In the genomic region with DNA sequence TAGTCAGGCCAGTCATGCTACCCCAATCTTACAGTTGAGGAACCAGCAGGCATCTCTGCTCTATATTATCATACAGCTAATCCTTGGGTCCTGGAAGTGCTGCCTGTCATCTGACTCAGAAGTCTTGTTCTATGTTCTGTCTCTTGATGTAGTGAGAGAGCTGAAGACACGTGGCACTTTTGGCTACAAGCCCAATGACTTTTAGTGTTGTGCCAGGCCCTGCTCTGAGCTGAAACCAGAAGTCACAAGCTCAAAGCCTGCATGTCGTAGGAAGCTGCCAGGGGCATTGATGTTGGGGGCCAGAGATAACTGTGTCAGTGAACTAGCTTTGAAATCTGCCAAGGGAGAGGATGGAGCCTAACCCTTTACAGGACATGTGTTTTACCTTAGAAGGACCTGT, we compare ENCODE assay signal across 8 mouse cellular contexts.
DNase-seq lines count a peak whose midpoint lies in the region; ATAC-seq lines count a peak whose summit lies in the region.
"Had no signal": no experiment of that assay in that cellular context is flagged by ENCODE, and none has a peak within 500 bp of the region (broad histone marks: within the 10 kb centered on the region; RNA-seq: fewer than 3 reads in every experiment).

No protein-coding gene starts in this region.

- intact Hi-C loops in left cerebral cortex, postnatal 4 days (cut with DNase I): no loop called here
- intact Hi-C loops in left cerebral cortex, postnatal 10 days (cut with DNase I): no loop called here
- intact Hi-C loops in heart, postnatal 10 days (cut with DNase I): no loop called here

- ATAC-seq in CD4-positive, CD25-positive, alpha-beta regulatory T cell, adult 4 months: peak; percentile 25

- DNase-seq in left cerebral cortex, postnatal 4 days: peak; percentile 32
- DNase-seq in left cerebral cortex, postnatal 10 days (ENCODE audit: extremely low spot score in 1 of 2, low spot score in 2 of 2): no peak
- peak; percentile 70 for DNase-seq in adipocyte (ENCODE audit: low spot score)
- DNase-seq in heart, postnatal 10 days: peak; percentile 47 to 59
- no peak for DNase-seq in right cerebral cortex, adult 2 months (ENCODE audit: low spot score in 2 of 2)
- no peak for DNase-seq in c-Kit-positive CD71-positive TER-119-positive erythroid progenitor cells, embryonic 14.5 days (ENCODE audit: low spot score)
- DNase-seq: liver, embryonic 13.5 days had no signal

Comparison
In these comparisons a context has a peak if more than half of its experiments do, and no peak if none do; other contexts are left out.
1. DNase-seq: peak in left cerebral cortex, postnatal 4 days (single experiment), adipocyte (single experiment) and heart, postnatal 10 days (2 of 2); none in left cerebral cortex, postnatal 10 days (0 of 2), right cerebral cortex, adult 2 months (0 of 2) and c-Kit-positive CD71-positive TER-119-positive erythroid progenitor cells, embryonic 14.5 days (single experiment).